In the genomic region with DNA sequence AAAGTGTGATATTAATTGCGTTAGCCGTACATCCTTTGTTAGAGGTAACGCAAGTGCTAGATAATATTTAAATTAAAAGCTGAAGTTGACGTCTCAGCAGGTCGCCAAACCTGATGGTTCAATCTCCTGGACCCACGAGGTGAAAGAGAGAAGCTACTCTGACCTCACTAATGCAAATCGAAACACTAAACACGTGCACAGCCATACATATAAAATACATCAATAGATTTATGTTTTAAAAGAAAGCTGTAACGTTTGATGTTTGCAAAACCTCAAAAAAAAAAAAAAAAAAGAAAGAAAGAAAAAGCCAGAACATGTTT, we compare ENCODE assay signal across 8 mouse cellular contexts. TPM values are rescaled to one million over a fixed set of nuclear protein-coding genes. Genes with fewer than 3 reads are reported as not detected.
DNase-seq lines count a peak whose midpoint lies in the region; ATAC-seq and TF ChIP-seq lines count a peak whose summit lies in the region.

No protein-coding gene starts in this region.

- H3K9me3 ChIP-seq in intestine, embryonic 16.5 days (ENCODE audit: control insufficient read depth, low read length) = no peaks in the 10 kb centered on the region
- H3K9me3 ChIP-seq in neural tube, embryonic 13.5 days = no peaks in the 10 kb centered on the region

- H3K27ac ChIP-seq in layer of hippocampus, adult 2 months = peak overlapping the region; percentile 96; the same call in 1 of the 2 replicates
- H3K27ac ChIP-seq in intestine, embryonic 16.5 days (ENCODE audit: low read length) = no peak overlapping the region
- H3K27ac ChIP-seq in neural tube, embryonic 13.5 days (replicated peaks) = no peak overlapping the region

- peak overlapping the region; percentile 71 for H3K4me3 ChIP-seq in layer of hippocampus, adult 2 months
- H3K4me3 ChIP-seq in intestine, embryonic 16.5 days (ENCODE audit: low read length) = peak overlapping the region; percentile 85
- peak overlapping the region; percentile 86 for H3K4me3 ChIP-seq in neural tube, embryonic 13.5 days

- ATAC-seq in intestine, embryonic 16.5 days = no peak
- no peak for ATAC-seq in neural tube, embryonic 13.5 days (ENCODE audit: low read depth)

- peak overlapping the region; percentile 80 for H3K4me2 ChIP-seq in intestine, embryonic 16.5 days (ENCODE audit: low read depth, low read length)
- H3K4me2 ChIP-seq in neural tube, embryonic 13.5 days = peak overlapping the region; percentile 67

- H3K27me3 ChIP-seq in intestine, embryonic 16.5 days (replicated peaks; ENCODE audit: control insufficient read depth, insufficient read depth, low read length) = no peaks in the 10 kb centered on the region
- H3K27me3 ChIP-seq in neural tube, embryonic 13.5 days = no peaks in the 10 kb centered on the region

- DNase-seq in layer of hippocampus, adult 2 months (ENCODE audit: low spot score in 2 of 2) = no peak
- no peak for DNase-seq in layer of hippocampus, adult 11-12 months (ENCODE audit: low spot score)
- peak; percentile 33 for DNase-seq in c-Kit-negative CD71-positive TER-119-positive erythroid progenitor cells, embryonic 14.5 days (ENCODE audit: low read depth, low spot score)
- no peak for DNase-seq in Muller cell, postnatal 12 days (ENCODE audit: inconsistent ontology term)
- no peak for DNase-seq in kidney, postnatal 36 days
- no peak for DNase-seq in frontal cortex, postnatal 10 days (ENCODE audit: low spot score in 2 of 2)

- no peak for TF ChIP-seq CTCF in layer of hippocampus, adult 2 months (conservative IDR thresholded peaks at IDR 0.05)

- H3K36me3 ChIP-seq in intestine, embryonic 16.5 days (ENCODE audit: control insufficient read depth, insufficient read depth, low read length) = 0 out of 2 replicates have a peak, but pooled peaks cover 5% of the 10 kb centered on the region
- H3K36me3 ChIP-seq in neural tube, embryonic 13.5 days = peaks cover 13% of the 10 kb centered on the region

- no peaks in the 10 kb centered on the region; the same call in 1 of the 2 replicates for H3K4me1 ChIP-seq in intestine, embryonic 16.5 days (ENCODE audit: control insufficient read depth, insufficient read depth, low read length)
- H3K4me1 ChIP-seq in neural tube, embryonic 13.5 days (replicated peaks) = peaks cover 14% of the 10 kb centered on the region

- 5% methylated on average over 9 of the region's 9 CpGs for WGBS in intestine, embryonic 16.5 days
- 7% methylated on average over 9 of the region's 9 CpGs for WGBS in neural tube, embryonic 13.5 days

- H3K9ac ChIP-seq in intestine, embryonic 16.5 days (ENCODE audit: low read depth, low read length) = no peak overlapping the region
- peak overlapping the region; percentile 90 for H3K9ac ChIP-seq in neural tube, embryonic 13.5 days

RNA-seq across cellular contexts. Expression of a gene that starts 9.9 kb away (rescaled TPM):
- total RNA-seq in layer of hippocampus, adult 2 months (2021) = 10 to 100 TPM; 23.0 to 24.9 TPM
- polyA plus RNA-seq in intestine, embryonic 16.5 days (2015; fragmentation: Nextera tagmentation; extraction: Ambion mirVana) = 16.2 and 18.0 TPM in 2 replicates
- polyA plus RNA-seq in neural tube, embryonic 13.5 days (2015; fragmentation: Nextera tagmentation; extraction: Ambion mirVana) = 23.9 and 24.8 TPM in 2 replicates

RNA-seq across cellular contexts. Expression of a gene that starts 9.9 kb away (rescaled TPM):
- 10 to 100 TPM; 49.7 to 51.8 TPM for total RNA-seq in layer of hippocampus, adult 2 months (2021)
- 5.3 and 6.0 TPM in 2 replicates for polyA plus RNA-seq in intestine, embryonic 16.5 days (2015; fragmentation: Nextera tagmentation; extraction: Ambion mirVana)
- 6.5 and 8.4 TPM in 2 replicates for polyA plus RNA-seq in neural tube, embryonic 13.5 days (2015; fragmentation: Nextera tagmentation; extraction: Ambion mirVana)

RNA-seq across cellular contexts. Expression of a gene that starts 49.4 kb away (rescaled TPM):
- 10 to 100 TPM; 35.2 to 37.9 TPM for total RNA-seq in layer of hippocampus, adult 2 months (2021)
- 29.1 and 30.8 TPM in 2 replicates for polyA plus RNA-seq in intestine, embryonic 16.5 days (2015; fragmentation: Nextera tagmentation; extraction: Ambion mirVana)
- polyA plus RNA-seq in neural tube, embryonic 13.5 days (2015; fragmentation: Nextera tagmentation; extraction: Ambion mirVana) = 69.8 and 72.8 TPM in 2 replicates
